Mouse (Mus musculus): Measurements from ENCODE around the gene Invs.

The Invs gene

GRCm38 (mm10) chr4:48279498-48280134 is at the start of gene Invs, which contains the start of gene Erp44:
TSS of gene Invs (plus strand) at chr4:48279760.
TSS of gene Erp44 (minus strand) at chr4:48279558.
- peak; percentile 95 to 97 for DNase-seq (ENCODE audit: low spot score in 2 of 2)

- no peak for DNase-seq (ENCODE audit: low spot score in 2 of 2)
Observed at GRCm38 (mm10) chr4:48236721-48237120, 42.8 kb upstream of the Invs start.

- no peak for DNase-seq (ENCODE audit: low spot score in 2 of 2)
Observed at GRCm38 (mm10) chr4:48239046-48239445, 40.5 kb upstream of the Invs start.

GRCm38 (mm10) chr4:48242482-48242881 is 37.1 kb upstream of the Invs start:
- DNase-seq (ENCODE audit: low spot score in 2 of 2) = no peak

GRCm38 (mm10) chr4:48243737-48244136 is 35.8 kb upstream of the Invs start:
- no peak for DNase-seq (ENCODE audit: low spot score in 2 of 2)

GRCm38 (mm10) chr4:48244280-48244679 is 35.3 kb upstream of the Invs start:
- DNase-seq (ENCODE audit: low spot score in 2 of 2) = no peak

GRCm38 (mm10) chr4:48253266-48253665 is 26.3 kb upstream of the Invs start:
- no peak for DNase-seq (ENCODE audit: low spot score in 2 of 2)

GRCm38 (mm10) chr4:48258045-48258444 is 21.5 kb upstream of the Invs start:
- DNase-seq (ENCODE audit: low spot score in 2 of 2) = no peak

GRCm38 (mm10) chr4:48267683-48268082 is 11.9 kb upstream of the Invs start:
- no peak for DNase-seq (ENCODE audit: low spot score in 2 of 2)

- DNase-seq (ENCODE audit: low spot score in 2 of 2) = no peak
Observed at GRCm38 (mm10) chr4:48268127-48268526, 11.4 kb upstream of the Invs start.

GRCm38 (mm10) chr4:48270532-48270931 is 9.0 kb upstream of the Invs start:
- no peak for DNase-seq (ENCODE audit: low spot score in 2 of 2)

- DNase-seq (ENCODE audit: low spot score in 2 of 2) = no peak
Observed at GRCm38 (mm10) chr4:48271838-48272237, 7.7 kb upstream of the Invs start.

GRCm38 (mm10) chr4:48273119-48273829 is 6.3 kb upstream of the Invs start:
- no peak for DNase-seq (ENCODE audit: low spot score in 2 of 2)

GRCm38 (mm10) chr4:48275736-48276135 is 3.8 kb upstream of the Invs start:
- DNase-seq (ENCODE audit: low spot score in 2 of 2) = no peak

GRCm38 (mm10) chr4:48277011-48277410 is 2.5 kb upstream of the Invs start:
- DNase-seq (ENCODE audit: low spot score in 2 of 2) = no peak

GRCm38 (mm10) chr4:48278757-48279497 is 633 bp upstream of the Invs start:
- no peak for DNase-seq (ENCODE audit: low spot score in 2 of 2)

GRCm38 (mm10) chr4:48281121-48281520 is 1.6 kb downstream of the Invs start:
- no peak for DNase-seq (ENCODE audit: low spot score in 2 of 2)

GRCm38 (mm10) chr4:48287086-48287757 is 7.7 kb downstream of the Invs start:
- DNase-seq (ENCODE audit: low spot score in 2 of 2) = peak in 1 of 2 experiments; percentile 14

GRCm38 (mm10) chr4:48314814-48315213 is 35.3 kb downstream of the Invs start:
- DNase-seq (ENCODE audit: low spot score in 2 of 2) = no peak

GRCm38 (mm10) chr4:48316036-48316435 is 36.5 kb downstream of the Invs start:
- DNase-seq (ENCODE audit: low spot score in 2 of 2) = no peak

- DNase-seq (ENCODE audit: low spot score in 2 of 2) = no peak
Observed at GRCm38 (mm10) chr4:48321276-48321675, 41.7 kb downstream of the Invs start.

- DNase-seq (ENCODE audit: low spot score in 2 of 2) = no peak
Observed at GRCm38 (mm10) chr4:48322095-48322494, 42.5 kb downstream of the Invs start.
